Mouse (Mus musculus) cerebellum, postnatal 36 days (tissue): ENCODE results near the gene Elmo1.

Source experiments
- DNase-seq, 2 experiments: peaks; one replicate each; pipeline ENCODE4 v3.0.0; 2021 to 2022; ENCODE audit warnings: mixed read lengths in 2 of 2

Elmo1 gene

GRCm38 (mm10) chr13:20163339-20163954 is 73.1 kb downstream of the Elmo1 start:
- DNase-seq: no peak

GRCm38 (mm10) chr13:20164837-20165236 is 74.4 kb downstream of the Elmo1 start:
- no peak for DNase-seq

GRCm38 (mm10) chr13:20173987-20174654 is 83.7 kb downstream of the Elmo1 start:
- DNase-seq: no peak

GRCm38 (mm10) chr13:20174655-20175280 is 84.4 kb downstream of the Elmo1 start:
- no peak for DNase-seq

GRCm38 (mm10) chr13:20180738-20181137 is 90.3 kb downstream of the Elmo1 start:
- no peak for DNase-seq

- no peak for DNase-seq
Measured at GRCm38 (mm10) chr13:20181321-20181720, 90.9 kb downstream of the Elmo1 start.

- DNase-seq: peak in 1 of 2 experiments; percentile 11
Measured at GRCm38 (mm10) chr13:20182239-20182825, 91.9 kb downstream of the Elmo1 start.

GRCm38 (mm10) chr13:20183512-20184238 is 93.3 kb downstream of the Elmo1 start:
- DNase-seq: peak; percentile 25 to 31

GRCm38 (mm10) chr13:20184239-20185033 is 94.0 kb downstream of the Elmo1 start:
- DNase-seq: no peak

- no peak for DNase-seq
Measured at GRCm38 (mm10) chr13:20185034-20185846, 94.8 kb downstream of the Elmo1 start.

GRCm38 (mm10) chr13:20185847-20186213 is 95.4 kb downstream of the Elmo1 start:
- DNase-seq: no peak

- no peak for DNase-seq
Measured at GRCm38 (mm10) chr13:20187647-20188046, 97.3 kb downstream of the Elmo1 start.

GRCm38 (mm10) chr13:20192009-20192584 is 101.7 kb downstream of the Elmo1 start:
- no peak for DNase-seq

- DNase-seq: no peak
Measured at GRCm38 (mm10) chr13:20200582-20200981, 110.2 kb downstream of the Elmo1 start.

- DNase-seq: no peak
Measured at GRCm38 (mm10) chr13:20202617-20203016, 112.2 kb downstream of the Elmo1 start.

GRCm38 (mm10) chr13:20204165-20204564 is 113.8 kb downstream of the Elmo1 start:
- DNase-seq: no peak

GRCm38 (mm10) chr13:20205007-20205745 is 114.8 kb downstream of the Elmo1 start:
- no peak for DNase-seq

- DNase-seq: no peak
Measured at GRCm38 (mm10) chr13:20205746-20206145, 115.3 kb downstream of the Elmo1 start.

- DNase-seq: no peak
Measured at GRCm38 (mm10) chr13:20207126-20207525, 116.7 kb downstream of the Elmo1 start.

GRCm38 (mm10) chr13:20207950-20208642 is 117.7 kb downstream of the Elmo1 start:
- no peak for DNase-seq
